Mouse (Mus musculus) small intestine, adult 2 months (tissue): ENCODE data around the gene Igsf21.

Experiments used
- CTCF ChIP-seq: fragments of 200-500 bp; IDR thresholded peaks from 2 replicates; pipeline ENCODE4 v1.5.1; 2012; ENCODE audit warnings: low read depth, mild to moderate bottlenecking, control low read depth, inconsistent platforms, low read length, moderate library complexity, mixed read lengths; ENCODE audit not compliant: insufficient replicate concordance, insufficient read length; ENCODE audit errors: extremely low read depth
- POLR2A ChIP-seq: fragments of 200-500 bp; IDR thresholded peaks from 2 replicates; pipeline ENCODE4 v1.6.1; 2012; ENCODE audit warnings: low read depth, mild to moderate bottlenecking, control low read depth, inconsistent platforms, low read length, moderate library complexity

DNA sequence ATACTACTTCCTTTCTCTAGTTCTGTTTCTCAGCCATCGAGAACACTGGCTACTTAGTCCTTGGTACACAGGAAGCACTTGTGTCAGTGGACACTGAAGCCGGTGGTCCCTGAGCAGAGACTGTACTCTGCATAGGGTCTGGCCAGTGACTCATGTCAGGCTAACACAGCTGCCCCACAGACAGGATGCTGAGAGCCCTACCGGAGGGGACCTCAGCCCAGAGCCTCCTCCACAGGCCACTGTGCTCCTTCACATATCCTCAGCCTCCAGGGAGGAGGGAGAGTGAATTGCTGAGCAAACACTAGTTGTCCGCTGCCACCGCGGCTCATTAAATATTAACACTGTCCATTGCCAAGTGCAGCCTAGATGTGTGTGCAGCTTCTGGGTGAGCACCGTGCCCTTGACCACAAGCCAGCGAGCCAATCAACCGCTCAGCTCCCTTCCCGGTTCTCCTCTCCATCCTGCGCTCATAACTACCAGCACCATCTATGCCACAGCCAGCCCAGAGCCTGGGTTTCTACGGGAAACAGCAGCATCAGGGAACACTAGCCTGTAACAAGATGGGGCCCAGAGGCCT is 42.8 kb downstream of the Igsf21 start:
- TF ChIP-seq POLR2A = no peak
- no peak for TF ChIP-seq CTCF
